Mouse (Mus musculus) layer of hippocampus, adult 18-20 months (tissue): ENCODE results near the gene Ppp1r35. TPM values are rescaled to one million over a fixed set of nuclear protein-coding genes. Genes with fewer than 3 reads are reported as not detected.

Source experiments
- DNase-seq, 2 experiments: peaks; one replicate each; pipeline ENCODE4 v3.0.0; 2022; ENCODE audit warnings: low spot score in 2 of 2
- total RNA-seq, 2 experiments: library from RNA; stranded (reverse); gene quantifications; 2 replicates each; pipeline ENCODE4 v1.2.3; 2021

The Ppp1r35 gene
- total RNA-seq, 2 experiments from 2014 or later: 23.1 to 26.4 TPM

GRCm38 (mm10) chr5:137782776-137783522 is 4.3 kb downstream of the Ppp1r35 start:
- no peak for DNase-seq

- DNase-seq: no peak
Observed at GRCm38 (mm10) chr5:137783901-137784540, 5.4 kb downstream of the Ppp1r35 start.

GRCm38 (mm10) chr5:137784546-137784945 is 5.9 kb downstream of the Ppp1r35 start:
- no peak for DNase-seq

GRCm38 (mm10) chr5:137785164-137786031 is 6.7 kb downstream of the Ppp1r35 start:
- DNase-seq: peak in 1 of 2 experiments; percentile 50

GRCm38 (mm10) chr5:137786109-137786942 is 7.7 kb downstream of the Ppp1r35 start:
- DNase-seq: peak; percentile 98 to 99

GRCm38 (mm10) chr5:137787151-137787928 is 8.7 kb downstream of the Ppp1r35 start, which contains the start of the genes Mepce and Zcwpw1:
Gene Mepce, minus strand, starts transcription at chr5:137787655.
Gene Zcwpw1, plus strand, starts transcription at chr5:137787798.
- DNase-seq: peak; percentile 96 to 97

- no peak for DNase-seq
Observed at GRCm38 (mm10) chr5:137788171-137788570, 9.5 kb downstream of the Ppp1r35 start.

GRCm38 (mm10) chr5:137788946-137789531 is 10.4 kb downstream of the Ppp1r35 start:
- no peak for DNase-seq

- no peak for DNase-seq
Observed at GRCm38 (mm10) chr5:137791553-137791952, 12.9 kb downstream of the Ppp1r35 start.

GRCm38 (mm10) chr5:137796606-137797005 is 18.0 kb downstream of the Ppp1r35 start:
- no peak for DNase-seq

- no peak for DNase-seq
Observed at GRCm38 (mm10) chr5:137800917-137801316, 22.3 kb downstream of the Ppp1r35 start.

- no peak for DNase-seq
Observed at GRCm38 (mm10) chr5:137806158-137806557, 27.5 kb downstream of the Ppp1r35 start.

GRCm38 (mm10) chr5:137808316-137808715 is 29.7 kb downstream of the Ppp1r35 start:
- DNase-seq: no peak

- DNase-seq: no peak
Observed at GRCm38 (mm10) chr5:137817466-137818222, 39.0 kb downstream of the Ppp1r35 start.

GRCm38 (mm10) chr5:137822126-137822525 is 43.5 kb downstream of the Ppp1r35 start:
- no peak for DNase-seq

GRCm38 (mm10) chr5:137822602-137823001 is 44.0 kb downstream of the Ppp1r35 start:
- peak in 1 of 2 experiments; percentile 4 for DNase-seq

GRCm38 (mm10) chr5:137823455-137824045 is 44.9 kb downstream of the Ppp1r35 start:
- DNase-seq: no peak

- no peak for DNase-seq
Observed at GRCm38 (mm10) chr5:137825030-137825429, 46.4 kb downstream of the Ppp1r35 start.
